Mouse (Mus musculus): ENCODE measurements around the gene Clptm1l.

The Clptm1l gene

GRCm38 (mm10) chr13:73660163-73660695 is 56.4 kb downstream of the Clptm1l start:
- no peak for DNase-seq (ENCODE audit: low read depth, low spot score)

All from ZHBTc4 (cell line).